Mouse (Mus musculus): ENCODE data around the gene Ebf1.

The Ebf1 gene

GRCm38 (mm10) chr11:44904121-44904520, 287.0 kb downstream of the Ebf1 start:
- DNase-seq = no peak

DNA sequence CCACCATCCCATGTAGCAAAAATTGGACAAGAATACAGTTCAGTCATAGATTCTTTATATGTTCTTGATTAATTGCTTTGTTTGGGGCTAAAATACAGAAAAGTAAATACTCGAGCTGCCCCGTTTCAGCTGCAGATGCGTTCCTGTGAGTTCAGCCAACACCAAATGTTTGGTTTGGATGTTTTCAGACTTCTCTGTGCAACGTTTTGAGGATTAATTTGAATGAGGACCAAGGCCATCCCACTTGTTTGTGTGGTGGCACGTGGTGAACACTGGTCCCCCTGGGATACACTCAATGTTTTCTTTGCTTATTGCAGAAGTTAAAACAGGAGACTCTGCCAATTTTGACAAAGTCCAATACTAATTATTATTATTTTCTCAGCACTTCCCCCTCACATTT, 289.3 kb downstream of the Ebf1 start:
- peak; percentile 20 to 41 for DNase-seq

- no peak for DNase-seq
Measured at GRCm38 (mm10) chr11:44911765-44912164, 294.6 kb downstream of the Ebf1 start.

DNA sequence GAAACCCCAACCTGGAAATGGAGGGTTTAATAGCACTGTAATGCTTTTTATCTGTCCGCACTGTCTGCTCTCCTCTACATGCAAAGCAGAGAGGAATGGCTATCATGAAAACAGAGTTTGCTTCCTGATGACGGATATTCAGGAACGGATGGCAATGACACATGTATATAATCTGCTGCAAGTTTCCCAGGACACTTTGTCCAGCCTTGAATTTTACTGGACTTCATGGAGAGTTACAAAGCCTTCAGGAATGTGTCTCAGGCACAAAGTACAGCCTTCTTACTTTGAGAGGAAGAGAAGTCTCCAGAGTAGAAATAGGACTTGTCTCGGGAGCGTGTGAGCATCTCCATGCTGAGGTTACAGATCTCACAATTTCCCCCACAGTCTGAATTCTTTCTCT, 296.7 kb downstream of the Ebf1 start:
- DNase-seq = no peak

GRCm38 (mm10) chr11:44917059-44917458, 299.9 kb downstream of the Ebf1 start:
- DNase-seq = peak in 1 of 2 experiments; percentile 42

DNA sequence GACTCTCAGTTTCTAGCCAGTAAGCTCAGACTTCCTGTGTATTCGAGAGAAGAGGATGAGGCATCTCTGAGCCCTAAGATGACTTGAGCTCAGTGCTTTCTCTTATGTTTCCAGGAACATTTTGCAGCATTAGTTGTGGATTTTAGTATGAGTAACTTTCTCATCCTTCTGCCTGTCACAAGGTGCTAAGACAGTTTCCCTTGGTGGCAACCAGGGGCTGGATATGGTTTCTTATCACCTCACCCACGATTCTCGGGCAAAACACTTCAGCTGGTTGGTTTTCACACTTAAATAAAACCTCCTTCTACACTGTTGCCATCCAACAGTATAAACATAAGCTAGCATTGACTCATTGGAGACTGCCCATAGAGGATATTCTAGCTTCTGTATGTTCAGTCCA, 306.0 kb downstream of the Ebf1 start:
- DNase-seq = no peak

- no peak for DNase-seq
Measured at GRCm38 (mm10) chr11:44923868-44924508, 306.9 kb downstream of the Ebf1 start.

- peak; percentile 34 to 45 for DNase-seq
Measured at GRCm38 (mm10) chr11:44924896-44925295, 307.8 kb downstream of the Ebf1 start.

GRCm38 (mm10) chr11:44925806-44926525, 308.8 kb downstream of the Ebf1 start:
- no peak for DNase-seq

DNA sequence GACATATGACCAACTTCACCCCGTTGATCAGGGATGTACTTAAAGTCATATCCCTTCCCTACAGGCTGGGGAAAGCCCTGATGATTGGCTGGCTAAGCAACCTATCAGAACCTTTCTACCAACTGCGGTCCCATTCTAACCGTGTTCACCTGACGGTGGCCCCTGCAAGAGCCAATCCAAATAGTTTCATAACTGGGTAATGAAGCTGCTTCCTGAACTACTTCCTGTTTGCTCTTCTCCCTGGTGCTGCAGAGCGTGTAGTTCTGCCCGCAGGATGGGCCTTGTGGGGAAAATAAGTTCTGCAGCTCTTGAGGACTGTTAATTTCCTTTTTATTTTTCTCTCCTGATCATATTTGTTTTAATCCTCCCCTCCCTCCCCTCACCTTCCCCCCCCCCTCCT, 311.3 kb downstream of the Ebf1 start:
- DNase-seq = no peak

DNA sequence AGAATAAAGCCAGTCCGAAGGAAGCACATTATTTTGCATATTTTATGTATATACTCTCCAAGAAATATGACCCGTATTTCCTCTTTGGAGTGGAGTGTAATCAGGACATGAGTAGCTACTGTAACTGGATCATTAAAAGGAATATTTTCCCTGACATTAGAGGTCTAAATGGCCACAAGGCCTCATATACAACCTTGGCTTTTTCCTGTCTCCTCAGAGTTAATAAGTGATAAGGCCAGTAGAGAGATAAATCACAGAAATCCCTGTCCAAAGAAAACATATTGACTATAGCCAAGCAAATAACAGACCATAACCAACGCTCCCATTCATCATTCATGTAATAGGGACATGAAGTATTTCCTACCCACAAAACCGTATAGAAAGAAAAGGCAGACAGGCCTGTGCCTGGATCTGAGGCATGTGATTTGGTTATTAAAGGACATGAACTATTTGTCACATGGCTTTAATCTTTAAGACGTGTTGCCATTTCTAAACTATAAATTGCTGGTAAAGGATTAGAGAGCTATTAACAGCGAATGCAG, 315.9 kb downstream of the Ebf1 start:
- no peak for DNase-seq

- DNase-seq = no peak
Measured at GRCm38 (mm10) chr11:44943781-44944180, 326.7 kb downstream of the Ebf1 start.

DNA sequence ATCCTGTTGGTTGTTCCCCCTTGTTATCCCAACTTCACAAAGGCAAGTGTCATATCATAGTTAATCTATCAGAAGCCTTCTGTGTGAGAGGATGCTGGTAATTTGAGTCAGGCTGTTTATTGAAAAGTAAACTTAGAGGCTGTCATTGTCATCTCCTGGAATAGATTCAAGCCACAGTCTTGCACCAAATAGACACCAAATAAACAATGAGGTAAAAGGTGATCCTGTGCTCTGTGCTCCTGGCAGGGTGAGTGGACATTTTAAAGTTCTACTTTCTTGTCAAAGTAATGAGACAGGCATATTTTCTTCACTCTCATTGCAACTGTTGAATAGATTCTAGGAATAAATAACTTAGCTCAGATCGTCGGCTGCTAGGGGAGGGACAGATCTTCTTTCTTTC, 327.3 kb downstream of the Ebf1 start:
- DNase-seq = no peak

DNA sequence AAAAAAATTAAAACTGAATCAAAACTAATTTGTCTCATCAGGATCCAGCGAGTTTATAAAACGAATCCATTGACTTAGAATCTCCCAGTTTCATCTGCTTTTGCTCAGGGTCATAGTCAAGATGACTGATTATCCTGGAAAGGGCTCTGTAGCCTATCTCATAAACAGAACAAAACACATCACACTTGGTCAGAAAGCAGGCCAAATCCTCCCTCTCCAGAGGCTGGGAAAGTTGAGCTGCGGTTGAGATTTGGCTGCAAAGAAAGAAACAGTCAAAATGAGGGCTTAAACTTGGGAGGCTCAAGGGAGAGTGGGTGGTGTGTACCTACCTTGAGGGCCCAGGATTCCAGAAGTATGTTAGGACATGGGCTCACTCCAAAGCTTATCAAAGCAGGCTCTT, 329.5 kb downstream of the Ebf1 start:
- no peak for DNase-seq

DNA sequence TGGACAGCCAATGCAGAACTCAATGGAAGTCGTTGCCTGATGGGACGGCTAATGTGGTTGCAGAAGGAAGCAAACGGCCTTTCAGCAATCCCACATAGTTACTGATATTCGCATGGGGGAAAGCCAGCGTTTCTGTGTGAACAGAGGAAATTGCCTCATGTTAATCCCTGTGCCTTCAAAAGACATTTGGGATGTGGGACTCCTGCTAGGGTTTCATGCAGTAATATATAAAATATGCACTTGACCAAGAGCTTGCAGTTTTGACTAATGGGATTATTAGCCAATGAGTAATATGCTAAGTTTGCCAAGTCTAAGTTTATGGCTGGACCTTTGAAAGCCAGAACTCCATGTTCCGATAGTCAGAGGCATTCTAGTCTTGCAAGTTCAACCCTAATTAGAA, 331.4 kb downstream of the Ebf1 start:
- DNase-seq = no peak

- DNase-seq = no peak
Measured at GRCm38 (mm10) chr11:44949140-44949539, 332.0 kb downstream of the Ebf1 start.

GRCm38 (mm10) chr11:44950319-44950718, 333.2 kb downstream of the Ebf1 start:
- no peak for DNase-seq

GRCm38 (mm10) chr11:44951506-44951905, 334.4 kb downstream of the Ebf1 start:
- DNase-seq = no peak

DNA sequence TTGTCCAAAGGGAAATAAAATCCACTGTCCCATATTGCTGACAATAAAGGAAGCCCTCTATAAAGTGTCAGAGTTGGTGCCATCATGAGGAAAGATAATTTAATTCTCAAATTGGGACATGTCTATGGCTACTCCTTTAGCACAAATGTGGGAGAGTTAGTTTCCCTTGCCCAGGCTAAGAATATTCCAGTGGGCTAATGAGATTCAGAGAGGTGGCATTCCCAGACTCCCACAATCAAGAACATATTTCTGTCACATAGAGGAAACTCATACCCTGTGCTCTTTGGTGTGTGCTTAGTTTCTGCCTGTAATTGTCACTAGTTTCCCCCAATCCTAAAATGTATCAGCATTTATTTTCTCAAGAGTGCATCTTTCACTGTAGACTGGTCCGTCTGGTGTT, 336.2 kb downstream of the Ebf1 start:
- no peak for DNase-seq

DNA sequence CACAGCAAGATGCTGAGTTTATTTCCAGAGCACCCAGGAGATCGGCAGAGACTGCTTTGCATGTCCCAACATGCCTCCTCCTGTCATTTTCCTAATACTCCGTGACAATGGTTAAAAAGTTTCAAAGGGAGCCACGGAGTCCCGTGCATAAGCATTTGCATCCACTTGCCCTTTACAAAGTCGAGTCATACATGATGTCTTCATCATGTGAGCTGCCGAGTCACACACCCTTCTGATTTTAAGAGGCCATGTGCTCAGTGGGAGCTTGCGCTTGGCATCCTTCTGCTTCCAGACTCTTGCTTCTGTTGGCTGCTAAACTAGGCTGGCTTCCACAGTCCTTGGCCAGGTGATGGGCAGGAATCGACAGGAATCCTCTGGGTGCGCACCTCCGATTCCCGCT, 336.7 kb downstream of the Ebf1 start:
- no peak for DNase-seq

- no peak for DNase-seq
Measured at GRCm38 (mm10) chr11:44954362-44954761, 337.2 kb downstream of the Ebf1 start.

GRCm38 (mm10) chr11:44962746-44963440, 345.8 kb downstream of the Ebf1 start:
- no peak for DNase-seq

DNA sequence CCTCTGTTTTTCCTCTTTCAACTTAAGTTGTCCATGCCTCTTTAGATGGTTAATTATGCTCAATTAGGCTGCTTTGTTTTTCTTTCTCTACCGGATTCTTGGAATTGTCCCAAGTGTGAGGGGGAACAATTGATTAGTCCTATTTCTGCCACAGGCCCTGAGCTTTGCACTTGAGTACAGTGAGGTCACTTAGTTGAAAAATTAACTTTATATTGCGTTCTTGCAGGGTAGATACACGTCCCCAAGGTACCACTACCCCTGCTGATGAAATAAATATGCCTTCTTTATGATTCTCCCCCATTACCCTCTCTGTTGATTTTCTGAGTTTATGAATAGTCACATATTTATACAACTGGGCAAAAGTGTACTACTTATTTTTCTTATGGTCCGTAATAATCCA, 351.9 kb downstream of the Ebf1 start:
- DNase-seq = no peak

DNA sequence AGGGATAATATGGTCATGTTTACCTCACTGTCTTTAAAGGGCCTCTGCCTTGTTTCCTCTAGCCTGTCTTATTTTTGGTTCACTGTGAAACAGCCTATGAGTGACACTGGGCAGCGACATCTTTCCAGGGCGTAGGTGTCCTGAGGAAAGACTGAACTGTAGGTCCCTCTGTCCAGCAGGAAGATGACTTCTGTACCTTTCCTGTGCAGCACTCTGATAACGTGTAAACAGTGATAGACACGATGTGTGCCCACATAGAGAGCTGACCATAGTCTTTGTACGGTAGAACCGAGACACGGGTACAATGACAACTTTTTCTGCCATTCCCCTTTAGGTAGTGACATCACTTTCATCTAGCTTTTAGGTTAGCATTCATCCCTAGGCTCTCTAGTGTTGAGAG, 357.2 kb downstream of the Ebf1 start:
- DNase-seq = peak in 1 of 2 experiments; percentile 43

Data from kidney, postnatal 25 days (tissue).